Mouse (Mus musculus) retina, postnatal 1 day (tissue): Measurements from ENCODE around the gene Ap1b1.
"Not testable (repeated sequence)": the region's sequence is repeated elsewhere in the genome, so short reads cannot be mapped to it uniquely, and the experiment has no call there.

Experiments used
- DNase-seq: peaks from one replicate; pipeline ENCODE4 v3.0.0-alpha.2; 2012

The Ap1b1 gene

DNA sequence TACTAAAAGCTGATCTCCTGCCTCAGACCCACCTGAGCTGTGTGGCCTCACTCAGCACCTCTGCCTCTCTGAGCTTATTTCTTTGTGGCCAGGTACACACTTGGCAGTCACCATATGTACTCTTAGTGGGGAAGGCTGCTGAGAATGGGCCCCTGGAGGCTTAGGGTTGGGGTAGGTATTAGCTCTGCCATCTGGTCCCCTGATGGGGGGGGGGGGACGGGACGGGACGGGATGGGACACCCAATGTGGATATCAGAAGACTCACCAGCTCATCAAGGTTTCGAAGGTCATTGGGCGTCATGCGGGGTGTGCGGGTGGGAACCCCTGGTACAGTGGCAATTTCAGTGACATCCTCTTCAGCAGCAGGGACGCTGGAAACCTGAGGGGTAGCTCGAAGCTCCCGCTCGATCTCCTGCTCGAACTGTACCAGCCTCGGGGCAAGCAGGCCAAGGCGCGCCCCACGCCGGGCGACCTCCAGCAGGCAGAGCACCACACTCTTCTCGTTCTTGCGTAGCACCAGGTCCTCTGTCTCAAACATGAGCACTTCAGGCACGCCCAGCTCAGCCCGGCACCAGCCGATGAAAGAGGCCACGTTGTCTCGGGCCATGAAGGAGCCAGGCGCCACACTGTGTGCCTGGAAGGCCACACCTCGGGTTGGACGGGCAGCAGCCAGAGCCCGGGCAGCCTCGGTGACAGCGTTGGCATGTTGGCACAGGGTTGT lies 77.1 kb downstream of the Ap1b1 start:
- DNase-seq, result no peak

DNA sequence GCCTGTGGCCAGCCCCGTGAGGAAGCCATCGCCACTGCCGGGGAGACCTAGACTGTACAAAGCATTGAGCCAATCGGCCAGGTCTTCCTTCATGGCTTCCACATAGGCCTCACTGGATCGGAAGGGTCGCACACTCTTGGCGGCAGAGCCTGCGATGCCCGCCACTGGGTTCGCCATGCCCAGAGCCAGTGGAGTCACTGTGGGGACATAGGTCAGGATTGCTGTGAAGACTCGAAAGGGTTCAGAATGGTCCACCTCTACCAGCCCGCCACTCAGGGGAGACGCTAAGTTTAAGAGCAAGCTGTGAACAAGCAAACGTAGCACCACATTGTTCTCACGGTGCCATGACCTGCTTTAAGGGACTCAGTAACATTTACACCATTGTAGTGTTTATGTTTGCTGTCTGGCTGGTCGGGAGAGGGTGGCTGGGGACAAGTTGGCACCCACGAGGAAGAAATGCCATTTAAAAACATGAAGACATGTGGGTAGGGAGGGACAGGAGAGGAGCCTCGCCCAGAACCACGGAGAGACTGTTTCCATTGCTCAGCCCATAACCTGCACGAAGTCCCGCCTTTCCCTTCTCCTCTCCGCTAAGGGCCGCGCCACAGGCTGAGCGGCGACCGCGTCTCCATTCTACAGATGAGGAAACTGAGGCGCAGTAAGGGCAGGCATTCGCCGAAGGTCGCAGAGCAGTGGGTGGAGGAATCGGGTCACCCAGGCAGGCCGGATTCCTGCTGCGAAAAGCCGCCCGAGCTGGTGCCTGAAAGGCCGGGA lies 77.8 kb downstream of the Ap1b1 start:
- DNase-seq, result no peak

DNA sequence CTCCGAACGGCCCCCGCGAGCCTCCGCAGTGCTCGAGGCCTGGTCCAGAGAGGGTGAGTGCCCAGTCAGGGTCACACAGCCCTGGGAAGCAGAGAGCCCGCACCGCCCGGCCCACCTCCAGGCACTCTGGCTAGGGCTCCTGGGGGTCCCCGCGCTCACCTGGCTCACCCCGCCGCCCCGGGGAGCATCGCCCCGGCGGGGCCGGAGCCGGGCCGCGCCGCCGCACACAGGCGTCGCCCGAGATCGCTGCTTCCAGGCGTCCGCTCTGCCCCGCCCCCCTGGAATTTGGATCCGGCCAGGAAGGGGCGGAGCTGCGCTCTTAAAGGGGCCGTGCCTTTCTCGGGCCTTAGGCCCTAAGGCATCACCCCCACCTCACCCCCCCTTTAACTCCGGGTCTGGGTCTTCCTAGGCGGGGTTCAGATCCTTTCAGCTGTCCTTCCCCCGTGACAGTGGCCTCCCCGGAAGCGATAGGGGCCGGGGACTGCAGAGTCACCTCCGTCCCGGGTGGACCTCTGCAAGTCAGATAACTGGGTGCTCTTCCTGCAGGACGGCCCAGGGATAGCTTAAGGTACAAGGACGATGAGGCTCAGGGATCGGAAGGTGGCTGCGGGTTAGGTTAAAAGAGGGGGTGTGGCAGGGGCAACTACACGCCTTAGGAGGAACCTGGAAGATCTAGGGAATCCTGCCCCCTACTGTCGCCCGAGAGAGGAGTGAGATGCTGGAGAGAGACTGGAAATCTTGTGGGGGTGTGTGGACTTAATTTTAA lies 78.6 kb downstream of the Ap1b1 start, which contains the start of gene Gas2l1:
Gas2l1 (minus strand) TSS at position 272 of the 766 bp plus-strand sequence.
- peak; percentile 92 for DNase-seq

DNA sequence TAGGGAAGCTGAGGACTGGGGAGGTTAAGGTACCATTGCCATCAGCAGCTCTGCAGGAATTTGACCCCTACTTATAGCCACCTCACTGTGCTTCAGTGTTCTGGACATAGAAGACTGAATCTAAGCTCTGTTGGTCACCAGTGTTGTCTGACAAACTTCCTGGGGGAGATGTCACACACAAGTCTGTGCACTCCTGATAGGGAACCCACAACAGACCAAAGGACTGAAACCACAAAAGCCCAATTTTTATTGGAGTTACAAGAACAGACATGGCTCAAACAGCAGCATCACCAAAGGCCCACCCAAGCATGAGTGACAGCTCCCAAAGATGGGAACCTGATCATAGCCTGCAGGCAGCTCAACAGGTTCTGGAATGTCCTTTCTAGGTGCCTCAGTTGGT lies 80.4 kb downstream of the Ap1b1 start:
- DNase-seq, result no peak

DNA sequence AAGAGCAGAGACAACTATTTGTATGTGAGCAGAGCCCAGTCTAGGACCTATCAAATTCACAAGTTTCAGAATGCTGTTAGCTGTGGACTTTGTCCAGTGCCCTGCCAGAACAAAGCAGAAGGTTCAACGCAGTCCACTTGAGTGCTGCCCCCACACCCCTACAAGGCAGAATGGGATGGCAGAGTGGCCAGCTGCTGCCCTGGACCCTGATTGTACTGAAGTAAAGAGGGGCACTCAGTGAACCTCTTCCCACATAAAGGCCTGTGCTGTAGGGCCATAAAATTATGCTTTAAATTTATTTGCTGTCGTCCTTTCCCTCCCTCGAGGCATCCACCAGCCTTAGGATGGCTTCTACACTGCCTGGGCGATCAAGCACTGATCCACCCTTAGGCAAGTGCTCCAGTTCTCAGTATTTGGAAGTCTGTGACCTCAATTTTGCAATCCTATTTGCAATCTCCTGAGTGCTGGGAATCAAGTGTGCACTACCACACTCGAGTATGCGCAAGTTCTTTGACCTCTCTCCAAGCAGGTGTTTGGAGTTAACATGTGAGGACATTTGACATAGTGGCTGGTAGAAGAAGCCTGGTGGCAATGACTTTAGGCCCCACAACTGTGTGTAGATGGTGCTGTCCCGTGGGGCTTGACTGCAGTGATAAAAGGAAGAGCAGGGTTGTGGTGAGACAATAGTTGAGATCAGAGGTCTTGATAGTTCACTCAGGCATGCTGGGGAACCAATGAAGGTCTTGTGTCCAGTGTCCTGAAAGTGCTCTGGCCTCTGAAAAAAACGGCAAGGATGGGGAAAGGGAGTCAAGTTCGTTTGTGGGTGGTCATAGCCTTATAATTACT lies 81.7 kb downstream of the Ap1b1 start:
- no peak for DNase-seq

DNA sequence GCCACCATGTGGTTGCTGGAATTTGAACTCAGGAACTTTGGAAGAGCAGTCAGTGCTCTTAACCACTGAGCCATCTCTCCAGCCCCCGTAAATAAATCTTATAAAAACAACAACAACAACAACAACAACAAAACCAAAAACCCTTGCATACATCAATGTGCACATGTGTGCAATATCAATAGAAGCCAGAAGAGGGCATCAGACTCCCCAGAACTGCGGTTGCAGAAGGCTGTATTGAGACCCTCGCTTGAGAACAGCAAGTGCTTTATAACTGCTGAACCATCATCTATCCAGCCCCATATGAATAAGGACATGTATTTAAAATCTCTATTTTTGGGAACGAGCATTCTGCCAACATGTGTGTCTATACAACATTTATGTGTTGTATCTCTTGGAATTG lies 88.3 kb downstream of the Ap1b1 start:
- DNase-seq, result peak; percentile 63

DNA sequence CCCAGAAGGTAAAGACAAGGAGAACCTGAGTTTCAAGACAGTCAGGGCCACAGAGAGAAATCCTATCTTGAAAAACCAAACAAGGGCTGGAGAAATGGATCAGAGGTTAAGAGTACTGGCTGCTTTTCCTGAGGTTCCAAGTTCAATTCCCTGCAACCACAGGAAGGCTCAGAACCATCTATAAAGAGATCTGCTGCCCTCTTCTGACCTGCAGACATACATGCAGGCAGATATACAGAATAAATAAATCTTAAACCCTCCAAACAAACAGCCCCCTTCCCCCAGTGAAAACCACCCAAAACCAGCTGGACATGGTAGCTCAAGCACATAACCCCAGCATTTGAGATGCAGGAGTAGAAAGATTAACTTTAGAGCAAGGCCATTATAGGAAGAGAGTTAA lies 89.1 kb downstream of the Ap1b1 start:
- no peak for DNase-seq

DNA sequence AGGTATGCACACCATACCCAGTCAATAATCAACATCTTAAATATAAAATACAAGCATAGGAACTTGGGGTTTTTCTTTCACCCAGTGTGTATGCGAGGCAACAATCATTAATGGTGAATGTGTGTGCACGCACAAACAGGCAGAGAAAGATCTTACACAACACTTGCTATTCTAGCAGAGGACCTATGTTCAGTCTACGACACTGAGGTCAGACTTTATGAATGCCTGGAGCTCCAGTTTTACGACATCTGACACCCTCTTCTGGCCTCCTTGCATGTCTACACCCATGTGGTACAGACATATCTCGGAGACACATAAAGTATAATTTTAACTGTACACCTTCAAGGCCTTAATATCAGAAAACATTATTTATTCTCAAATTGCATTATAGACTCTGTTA lies 90.2 kb downstream of the Ap1b1 start:
- not testable (repeated sequence) for DNase-seq

DNA sequence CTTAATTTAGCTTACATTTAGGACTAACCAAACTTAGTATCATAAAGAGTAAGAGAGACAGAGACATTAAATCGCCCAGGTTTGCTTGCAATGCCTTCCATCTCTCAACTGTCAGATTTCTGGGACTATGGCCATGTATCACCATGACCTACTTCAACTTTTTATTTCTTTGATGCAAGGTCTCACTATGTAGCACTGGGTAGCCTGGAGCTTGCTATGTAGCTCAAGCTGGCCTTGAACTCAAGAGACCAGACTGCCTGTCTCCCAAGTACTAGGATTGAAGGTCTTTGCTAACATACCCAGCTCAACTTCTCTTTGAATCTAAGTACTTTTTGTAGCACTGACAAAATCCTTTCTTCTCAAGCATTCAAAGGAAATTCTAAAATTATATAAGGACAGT lies 102.5 kb downstream of the Ap1b1 start:
- DNase-seq, result no peak

DNA sequence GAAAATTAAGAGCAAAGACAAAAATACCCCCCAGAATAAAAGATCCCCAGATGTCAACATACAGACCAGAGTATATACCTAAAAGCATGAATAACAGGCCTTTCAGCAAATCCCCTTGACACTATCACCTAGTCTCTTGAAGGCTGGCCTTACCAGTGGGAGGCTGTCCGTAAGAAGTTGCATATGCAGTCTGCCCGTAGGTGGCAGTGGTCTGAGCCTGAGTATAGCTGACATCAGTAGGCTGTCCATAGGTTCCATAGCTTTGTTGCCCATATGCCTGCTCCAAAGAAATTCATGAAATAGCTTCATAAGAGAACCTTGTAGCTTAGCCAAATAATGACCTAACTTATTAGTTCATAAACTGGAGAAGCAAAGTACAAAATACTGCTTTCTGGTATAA lies 105.1 kb downstream of the Ap1b1 start:
- peak; percentile 53 for DNase-seq
